Mouse (Mus musculus): ENCODE data around the gene Psmd4.

DNA sequence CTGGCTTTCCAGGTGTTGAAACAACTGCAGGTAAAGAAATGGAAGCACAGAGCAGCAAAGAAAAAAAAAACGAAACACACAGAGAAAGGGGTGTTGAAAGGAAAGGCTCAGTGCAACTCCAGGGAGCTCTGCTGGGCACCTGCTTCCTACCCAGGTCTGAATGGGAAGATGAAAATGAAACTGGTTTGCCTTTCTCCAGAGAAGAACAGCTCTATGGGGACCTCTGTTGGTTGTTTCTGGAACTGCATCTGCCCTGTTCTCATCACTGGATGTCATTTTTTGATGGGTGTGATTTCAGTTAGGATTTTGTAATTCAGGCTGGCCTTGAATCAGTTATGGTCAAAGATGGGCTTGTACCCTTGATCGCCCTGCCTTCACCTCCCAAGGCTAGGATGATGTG is 45.5 kb downstream of the Psmd4 start:
- TF ChIP-seq CTCF (IDR thresholded peaks at IDR 0.05; ENCODE audit: low read depth, low read length): peak; percentile 100
- no peak for TF ChIP-seq GATA2 (IDR thresholded peaks at IDR 0.05; ENCODE audit: borderline replicate concordance, low read depth, low read length)
- TF ChIP-seq TAL1 (conservative IDR thresholded peaks at IDR 0.05; ENCODE audit: low read depth, low read length): no peak
- TF ChIP-seq GATA1 (IDR thresholded peaks at IDR 0.05; ENCODE audit: borderline replicate concordance, low read length): no peak
- TF ChIP-seq POLR2AphosphoS5 (IDR thresholded peaks at IDR 0.05; ENCODE audit: insufficient replicate concordance, low read depth, low read length): no peak

All from G1E (cell line).